Mouse (Mus musculus) thymus, postnatal 36 days (tissue): ENCODE data around the gene Saa4.
"Not testable (repeated sequence)": the region's sequence is repeated elsewhere in the genome, so short reads cannot be mapped to it uniquely, and the experiment has no call there.

Experiments used
- DNase-seq, 2 experiments: peaks; one replicate each; pipeline ENCODE4 v3.0.0; 2022; ENCODE audit warnings: mixed read lengths in 2 of 2

Saa4 gene

DNA sequence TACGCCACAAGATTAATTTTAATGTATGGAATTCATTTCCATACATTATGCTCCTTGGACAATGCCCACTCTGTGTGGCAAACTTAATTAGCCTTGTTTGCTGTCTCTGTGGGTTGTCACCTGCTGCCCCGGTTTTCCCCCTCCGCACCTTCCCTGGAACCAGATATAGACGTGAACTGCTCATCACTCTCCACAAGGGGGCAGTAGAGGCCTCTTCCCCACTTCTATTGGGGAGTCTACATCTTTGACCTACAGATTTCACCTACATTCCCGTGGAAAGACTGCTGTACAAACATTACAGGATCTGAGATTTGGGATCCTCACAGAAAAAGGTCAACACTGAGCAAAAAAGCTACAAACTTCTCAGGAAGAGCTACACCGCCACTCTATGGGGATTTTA is 17.9 kb downstream of the Saa4 start:
- peak; percentile 56 to 62 for DNase-seq

DNA sequence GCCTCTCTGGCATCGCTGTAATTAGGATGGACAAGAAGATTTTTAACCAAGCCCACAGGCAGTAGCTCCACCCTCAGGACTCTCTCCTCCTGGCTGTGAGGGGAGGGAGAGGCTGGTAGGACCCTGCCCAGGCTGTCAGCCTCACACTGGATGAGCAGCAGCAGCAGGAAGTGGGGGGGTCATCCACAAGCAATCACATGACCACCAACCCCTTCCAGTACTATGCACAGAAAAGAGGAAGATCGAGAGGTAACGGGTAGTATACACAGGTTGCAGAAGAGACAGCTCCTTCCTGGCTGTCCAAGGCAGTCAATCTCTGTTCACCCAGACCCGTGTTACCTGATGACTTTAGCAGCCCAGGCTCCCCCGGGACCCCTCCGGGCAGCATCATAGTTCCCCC is 20.2 kb downstream of the Saa4 start:
- DNase-seq = no peak

DNA sequence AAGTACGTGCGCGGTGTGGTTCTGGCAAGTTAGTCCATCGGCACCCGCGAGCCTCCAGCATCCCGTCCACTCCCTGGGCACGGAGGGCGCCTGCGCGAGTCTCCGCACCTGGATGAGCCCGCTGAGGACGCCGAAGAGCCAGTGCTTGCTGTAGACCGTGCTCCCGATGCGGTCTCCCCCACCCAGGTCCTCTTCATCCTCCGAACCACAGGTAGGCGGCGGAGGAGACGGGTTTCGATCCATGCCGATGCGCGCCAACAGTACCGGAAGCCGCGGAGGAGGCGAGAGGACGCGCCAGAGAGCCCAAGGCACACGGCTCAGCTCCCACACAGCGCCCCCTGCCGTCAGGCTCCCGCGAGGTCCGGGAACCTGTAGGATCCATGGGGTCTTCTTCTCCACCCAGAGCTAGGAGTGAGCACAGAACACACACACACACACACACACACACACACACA is 22.0 kb downstream of the Saa4 start, which contains the start of gene Saal1:
Gene Saal1 (minus strand): TSS at position 291 of the 455 bp plus-strand sequence.
- peak; percentile 86 to 87 for DNase-seq

DNA sequence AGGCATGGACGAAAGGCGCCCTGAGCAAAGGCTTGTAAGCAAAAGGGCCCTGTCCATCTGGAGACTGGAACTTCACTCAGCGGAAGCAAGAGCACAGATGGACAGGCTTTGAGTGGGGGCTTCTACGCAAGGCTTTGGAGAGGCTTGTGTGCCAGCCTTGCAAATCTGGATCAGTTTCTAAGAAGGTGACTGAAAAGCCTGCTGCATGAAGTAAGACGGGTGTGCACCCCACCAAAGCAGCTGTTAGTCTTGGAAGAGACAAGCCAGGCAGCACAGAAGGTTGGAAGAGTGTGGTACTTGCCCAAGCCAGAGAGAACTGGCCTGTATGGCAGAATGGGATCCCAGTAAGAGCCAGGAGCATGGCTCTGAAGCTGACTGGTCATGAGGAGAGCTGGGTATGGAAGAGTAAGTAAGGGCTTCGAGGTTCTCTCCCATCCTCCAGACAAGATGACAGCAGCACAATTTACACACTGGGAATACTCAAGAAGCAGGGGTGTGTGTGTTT is 31.8 kb downstream of the Saa4 start:
- DNase-seq = no peak

DNA sequence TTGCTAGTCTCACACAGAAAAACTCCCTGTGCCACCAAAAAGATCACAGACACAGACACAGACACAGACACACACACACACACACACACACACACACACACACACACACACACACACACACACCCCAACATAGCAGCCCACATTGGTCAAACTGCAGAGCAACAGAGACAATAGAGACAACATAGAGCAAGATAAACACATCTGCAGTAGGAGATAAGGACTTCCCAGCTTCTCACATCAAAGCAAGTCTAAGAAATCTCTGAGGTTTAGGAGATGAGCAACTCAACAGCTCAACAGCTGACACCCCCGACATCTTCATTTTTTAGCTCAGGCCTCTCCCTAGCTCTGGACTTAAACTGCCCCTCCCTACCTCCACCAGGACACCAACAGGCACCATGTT is 35.6 kb downstream of the Saa4 start:
- DNase-seq = no peak

DNA sequence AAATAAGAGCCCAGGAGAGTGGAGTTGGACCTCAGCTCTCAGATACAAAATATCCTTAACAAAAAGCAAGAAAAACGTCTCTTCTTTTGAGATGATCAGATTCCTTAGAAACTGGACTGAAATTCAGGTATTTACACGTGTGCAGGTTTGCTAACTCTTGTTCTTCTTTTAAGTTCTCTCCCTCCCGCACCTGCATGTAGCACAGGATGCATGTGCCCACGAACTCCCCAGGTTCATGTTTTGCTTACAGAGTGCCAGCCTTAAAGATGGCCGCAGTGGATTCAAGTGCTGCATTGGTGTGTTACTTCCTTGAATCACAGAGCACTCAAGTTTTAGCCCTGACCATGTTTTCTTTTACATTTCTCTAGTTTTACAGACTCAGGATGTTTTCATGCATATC is 45.6 kb downstream of the Saa4 start:
- DNase-seq = peak; percentile 14 to 35

DNA sequence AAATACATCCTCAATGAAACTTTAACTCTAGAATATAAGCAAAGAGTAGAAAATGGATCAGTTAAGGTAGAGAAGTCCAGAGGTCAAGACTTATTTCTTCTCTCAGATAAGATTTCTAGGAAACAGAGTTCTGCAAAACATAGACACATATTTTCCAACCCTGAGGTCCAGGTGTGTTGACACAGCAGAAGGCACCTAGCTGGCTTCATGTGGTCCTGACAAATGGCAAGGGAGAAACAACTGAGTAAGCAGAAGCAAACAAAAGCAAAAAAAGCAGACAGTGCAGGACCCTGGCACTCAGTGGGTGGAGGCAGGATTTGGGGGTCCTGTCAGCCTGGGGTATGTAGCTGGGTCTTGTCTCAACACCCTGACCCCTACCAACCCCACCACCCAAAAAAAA is 51.7 kb downstream of the Saa4 start:
- DNase-seq = no peak

DNA sequence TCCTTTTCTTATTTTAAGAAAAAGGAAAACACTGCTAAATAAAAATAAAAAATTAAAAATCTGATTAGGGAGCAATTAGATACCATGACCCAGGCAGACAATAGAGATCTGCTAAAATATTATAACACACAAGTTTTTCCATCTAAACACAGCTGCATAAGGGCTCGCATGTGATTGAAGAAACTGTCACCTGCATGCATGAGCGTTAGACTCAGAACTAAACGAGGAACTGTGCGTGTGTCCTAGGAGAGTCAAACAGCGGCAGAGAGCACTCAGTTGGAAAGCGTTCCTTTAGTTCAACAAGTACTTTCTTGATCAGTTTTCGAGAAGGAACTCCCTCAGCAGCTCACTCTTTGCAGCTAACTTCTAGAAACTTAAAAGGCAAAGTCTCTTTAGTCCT is 53.4 kb downstream of the Saa4 start:
- DNase-seq = not testable (repeated sequence)

DNA sequence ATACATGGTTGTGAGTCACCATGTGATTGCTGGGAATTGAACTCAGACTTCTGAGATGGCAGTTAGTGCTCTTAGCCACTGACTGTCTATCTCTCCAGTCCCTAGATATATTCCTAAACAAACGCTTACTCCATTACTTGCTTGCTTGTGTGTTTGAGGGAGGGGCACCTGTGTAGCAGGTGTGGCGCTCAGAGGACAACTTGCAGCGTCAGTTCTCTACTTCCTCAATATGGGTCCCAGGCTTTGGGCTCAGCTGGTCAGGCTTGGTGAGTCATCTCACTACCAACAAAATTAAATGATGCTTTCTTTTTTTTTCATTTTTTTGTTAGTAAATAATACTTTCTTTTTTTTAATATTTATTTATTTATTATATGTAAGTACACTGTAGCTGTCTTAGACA is 54.0 kb downstream of the Saa4 start:
- DNase-seq = no peak
